Mouse (Mus musculus): ENCODE data around the gene Sgca.
A peak's percentile ranks its signal among the peaks of the same experiment; 100 is the strongest.

Gene Sgca

GRCm38 (mm10) chr11:95001584-95002347 lies 25.6 kb upstream of the Sgca start:
- DNase-seq (ENCODE audit: low spot score in 2 of 2): no peak

- peak; percentile 58 for DNase-seq (ENCODE audit: low spot score in 2 of 2)
Observed at GRCm38 (mm10) chr11:95001058-95001457, 24.9 kb upstream of the Sgca start.

GRCm38 (mm10) chr11:95000548-95000947 lies 24.4 kb upstream of the Sgca start:
- DNase-seq (ENCODE audit: low spot score in 2 of 2): no peak

- no peak for DNase-seq (ENCODE audit: low spot score in 2 of 2)
Observed at GRCm38 (mm10) chr11:95000128-95000527, 24.0 kb upstream of the Sgca start.

GRCm38 (mm10) chr11:94998041-94998531 lies 22.0 kb upstream of the Sgca start:
- no peak for DNase-seq (ENCODE audit: low spot score in 2 of 2)

GRCm38 (mm10) chr11:94997596-94997995 lies 21.5 kb upstream of the Sgca start:
- no peak for DNase-seq (ENCODE audit: low spot score in 2 of 2)

- DNase-seq (ENCODE audit: low spot score in 2 of 2): no peak
Observed at GRCm38 (mm10) chr11:94996984-94997383, 20.9 kb upstream of the Sgca start.

- no peak for DNase-seq (ENCODE audit: low spot score in 2 of 2)
Observed at GRCm38 (mm10) chr11:94996101-94996500, 20.0 kb upstream of the Sgca start.

- DNase-seq (ENCODE audit: low spot score in 2 of 2): no peak
Observed at GRCm38 (mm10) chr11:94994947-94995772, 19.0 kb upstream of the Sgca start.

- no peak for DNase-seq (ENCODE audit: low spot score in 2 of 2)
Observed at GRCm38 (mm10) chr11:94994208-94994814, 18.2 kb upstream of the Sgca start.

GRCm38 (mm10) chr11:94992754-94993606 lies 16.9 kb upstream of the Sgca start:
- no peak for DNase-seq (ENCODE audit: low spot score in 2 of 2)

GRCm38 (mm10) chr11:94992480-94992753 lies 16.3 kb upstream of the Sgca start:
- DNase-seq (ENCODE audit: low spot score in 2 of 2): no peak

GRCm38 (mm10) chr11:94991641-94992479 lies 15.7 kb upstream of the Sgca start:
- no peak for DNase-seq (ENCODE audit: low spot score in 2 of 2)

GRCm38 (mm10) chr11:94990749-94991577 lies 14.8 kb upstream of the Sgca start, which contains the start of gene Ppp1r9b:
Gene Ppp1r9b, plus strand, starts transcription at chr11:94991035.
- peak; percentile 84 to 85 for DNase-seq (ENCODE audit: low spot score in 2 of 2)

- DNase-seq (ENCODE audit: low spot score in 2 of 2): no peak
Observed at GRCm38 (mm10) chr11:94990102-94990748, 14.1 kb upstream of the Sgca start.

GRCm38 (mm10) chr11:94989562-94990017 lies 13.5 kb upstream of the Sgca start:
- peak; percentile 55 to 71 for DNase-seq (ENCODE audit: low spot score in 2 of 2)

- DNase-seq (ENCODE audit: low spot score in 2 of 2): no peak
Observed at GRCm38 (mm10) chr11:94988780-94989561, 12.8 kb upstream of the Sgca start.

GRCm38 (mm10) chr11:94987851-94988250 lies 11.7 kb upstream of the Sgca start:
- no peak for DNase-seq (ENCODE audit: low spot score in 2 of 2)

Data from frontal cortex, postnatal 25 days (tissue).